In the genomic region with DNA sequence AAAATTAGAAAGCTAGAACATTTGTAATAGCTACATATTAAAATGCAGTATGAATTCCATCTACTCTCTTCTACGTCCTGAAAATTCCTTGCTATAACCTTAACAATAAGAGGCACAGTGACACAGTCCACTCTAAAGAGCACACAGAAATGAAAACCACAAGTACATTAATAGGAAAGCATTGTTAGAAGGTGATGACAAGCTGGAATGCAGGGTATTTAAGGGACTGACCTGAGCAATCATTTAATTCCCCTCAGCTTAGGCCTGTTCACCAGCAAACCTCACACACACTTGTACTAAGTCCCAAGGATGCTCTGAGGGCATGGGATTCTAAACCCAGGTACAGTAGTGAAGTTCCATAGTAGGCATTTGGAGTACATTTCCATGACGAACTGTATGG, we compare ENCODE assay signal across 21 mouse cellular contexts. TPM values are rescaled to one million over a fixed set of nuclear protein-coding genes. Genes with fewer than 3 reads are reported as not detected.
DNase-seq lines count a peak whose midpoint lies in the region; ATAC-seq and TF ChIP-seq lines count a peak whose summit lies in the region.
"Had no signal": no experiment of that assay in that cellular context is flagged by ENCODE, and none has a peak within 500 bp of the region (broad histone marks: within the 10 kb centered on the region; RNA-seq: fewer than 3 reads in every experiment).

No protein-coding gene starts in this region.

- H3K79me2 ChIP-seq in CH12.LX (replicated peaks; ENCODE audit: control insufficient read depth, extremely low read depth, insufficient read depth, poor library complexity, severe bottlenecking), result peaks cover 69% of the 10 kb centered on the region

- dilution Hi-C loops in CH12.LX (cut with MboI; ENCODE audit: extremely low pct_ligation_motif_present, extremely low pct_unique_long_range_greater_than_20kb, low sequenced_read_pairs), result no loop called here

- H3K4me1 ChIP-seq in heart, postnatal 0 days (ENCODE audit: control insufficient read depth, insufficient read depth), result peaks cover 39% of the 10 kb centered on the region
- H3K4me1 ChIP-seq in CH12.LX (ENCODE audit: control insufficient read depth in 1 of 2, insufficient read depth in 2 of 2), result peaks cover 17 to 52% of the 10 kb centered on the region in 2 experiments
- peaks cover 43% of the 10 kb centered on the region for H3K4me1 ChIP-seq in liver, embryonic 13.5 days (replicated peaks)
- peaks cover 27% of the 10 kb centered on the region for H3K4me1 ChIP-seq in forebrain, embryonic 13.5 days
- H3K4me1 ChIP-seq: intestine, embryonic 15.5 days had no signal

- peak overlapping the region; percentile 95 for H3K27ac ChIP-seq in gastrocnemius, adult 2 months
- no peak overlapping the region for H3K27ac ChIP-seq in heart, postnatal 0 days (ENCODE audit: low read depth)
- H3K27ac ChIP-seq in CH12.LX (ENCODE audit: insufficient read depth, low read depth), result no peak overlapping the region
- H3K27ac ChIP-seq in liver, embryonic 13.5 days, result no peak overlapping the region
- no peak overlapping the region for H3K27ac ChIP-seq in forebrain, embryonic 13.5 days
- H3K27ac ChIP-seq: forebrain, embryonic 10.5 days; hindbrain, embryonic 15.5 days; intestine, embryonic 15.5 days; left cerebral cortex, adult 2 months; liver, embryonic 14.5 days; midbrain, embryonic 12.5 days had no signal

- H3K4me3 ChIP-seq in gastrocnemius, adult 2 months, result peak overlapping the region; percentile 83; the same call in 1 of the 2 replicates
- H3K4me3 ChIP-seq in heart, postnatal 0 days (ENCODE audit: low read depth, low read length), result no peak overlapping the region
- peak overlapping the region in 1 of 3 experiments; percentile 91 for H3K4me3 ChIP-seq in CH12.LX (replicated peaks in 1 of 3; ENCODE audit: low read depth in 2 of 3, low read length in 2 of 3, poor library complexity in 1 of 3)
- 0 out of 2 replicates have a peak overlapping the region, but pooled peaks have one; percentile 88 for H3K4me3 ChIP-seq in liver, embryonic 13.5 days (replicated peaks)
- no peak overlapping the region for H3K4me3 ChIP-seq in forebrain, embryonic 13.5 days
- H3K4me3 ChIP-seq: forebrain, embryonic 10.5 days; hindbrain, embryonic 15.5 days; intestine, embryonic 15.5 days; left cerebral cortex, adult 2 months; midbrain, embryonic 12.5 days had no signal

- no peaks in the 10 kb centered on the region for H3K9me3 ChIP-seq in heart, postnatal 0 days (replicated peaks; ENCODE audit: control insufficient read depth, low read length)
- H3K9me3 ChIP-seq in CH12.LX (replicated peaks; ENCODE audit: low read length), result no peaks in the 10 kb centered on the region
- H3K9me3 ChIP-seq in liver, embryonic 13.5 days (replicated peaks), result no peaks in the 10 kb centered on the region
- H3K9me3 ChIP-seq in forebrain, embryonic 13.5 days (replicated peaks), result no peaks in the 10 kb centered on the region
- H3K9me3 ChIP-seq: forebrain, embryonic 10.5 days; hindbrain, embryonic 15.5 days; intestine, embryonic 15.5 days; midbrain, embryonic 12.5 days had no signal

- no peaks in the 10 kb centered on the region for H3K27me3 ChIP-seq in heart, postnatal 0 days (ENCODE audit: control insufficient read depth, insufficient read depth, low read length)
- H3K27me3 ChIP-seq in CH12.LX (replicated peaks), result no peaks in the 10 kb centered on the region
- no peaks in the 10 kb centered on the region for H3K27me3 ChIP-seq in liver, embryonic 13.5 days
- no peaks in the 10 kb centered on the region for H3K27me3 ChIP-seq in forebrain, embryonic 13.5 days
- H3K27me3 ChIP-seq: hindbrain, embryonic 15.5 days; intestine, embryonic 15.5 days; midbrain, embryonic 12.5 days had no signal

- intact Hi-C loops in gastrocnemius, adult 2 months (cut with DNase I), result loop anchor here (5.0 kb wide), 1 partner anchor 55 kb away; no protein-coding TSS in a partner anchor
- intact Hi-C loops in heart, postnatal 36 days (cut with DNase I), result loop anchor here (5.0 kb wide), 1 partner anchor 280 kb away; no protein-coding TSS in a partner anchor

- no peak for TF ChIP-seq POLR2A in CH12.LX (IDR thresholded peaks at IDR 0.05; ENCODE audit: low read depth, low read length)

- WGBS in heart, postnatal 0 days, result 46% methylated on average over 2 of the region's 2 CpGs
- 77% methylated on average over 2 of the region's 2 CpGs for WGBS in liver, embryonic 13.5 days (ENCODE audit: insufficient replicate concordance)
- 85% methylated on average over 2 of the region's 2 CpGs for WGBS in forebrain, embryonic 13.5 days

- no peak for TF ChIP-seq RAD21 in CH12.LX (IDR thresholded peaks at IDR 0.05; ENCODE audit: low read depth, low read length)

- no peak overlapping the region for H3K4me2 ChIP-seq in heart, postnatal 0 days (ENCODE audit: low read depth, low read length)
- H3K4me2 ChIP-seq in CH12.LX (ENCODE audit: insufficient read depth, low read depth, poor library complexity, severe bottlenecking), result peak overlapping the region; percentile 68
- H3K4me2 ChIP-seq in liver, embryonic 13.5 days, result peak overlapping the region; percentile 93
- H3K4me2 ChIP-seq in forebrain, embryonic 13.5 days, result no peak overlapping the region
- H3K4me2 ChIP-seq: hindbrain, embryonic 15.5 days; intestine, embryonic 15.5 days; midbrain, embryonic 12.5 days had no signal

- no peak for TF ChIP-seq CTCF in gastrocnemius, adult 2 months (IDR thresholded peaks at IDR 0.05)
- no peak for TF ChIP-seq CTCF in heart, postnatal 0 days (IDR thresholded peaks at IDR 0.05; ENCODE audit: low read depth)
- no peak for TF ChIP-seq CTCF in CH12.LX (conservative IDR thresholded peaks at IDR 0.05 in 1 of 2, IDR thresholded peaks at IDR 0.05 in 1 of 2; ENCODE audit: low read depth in 2 of 2, low read length in 2 of 2)

- H3K9ac ChIP-seq in heart, postnatal 0 days (replicated peaks; ENCODE audit: low read depth, low read length), result no peak overlapping the region
- peak overlapping the region; percentile 96; the same call in 1 of the 2 replicates for H3K9ac ChIP-seq in CH12.LX (ENCODE audit: insufficient read depth, low read depth)
- H3K9ac ChIP-seq in liver, embryonic 13.5 days, result peak overlapping the region; percentile 94; the same call in 1 of the 2 replicates
- H3K9ac ChIP-seq in forebrain, embryonic 13.5 days, result no peak overlapping the region
- H3K9ac ChIP-seq: hindbrain, embryonic 15.5 days; intestine, embryonic 15.5 days had no signal

- H3K36me3 ChIP-seq in heart, postnatal 0 days (replicated peaks; ENCODE audit: control insufficient read depth, insufficient read depth, low read length), result no peaks in the 10 kb centered on the region
- H3K36me3 ChIP-seq in CH12.LX (replicated peaks in 1 of 2; ENCODE audit: control insufficient read depth in 1 of 2, insufficient read depth in 1 of 2, low read length in 1 of 2), result peaks cover 0 to 32% of the 10 kb centered on the region in 2 experiments
- no peaks in the 10 kb centered on the region for H3K36me3 ChIP-seq in liver, embryonic 13.5 days
- H3K36me3 ChIP-seq in forebrain, embryonic 13.5 days (ENCODE audit: poor library complexity, severe bottlenecking), result no peaks in the 10 kb centered on the region
- H3K36me3 ChIP-seq: forebrain, embryonic 10.5 days; hindbrain, embryonic 15.5 days; intestine, embryonic 15.5 days; midbrain, embryonic 12.5 days had no signal

- DNase-seq in gastrocnemius, adult 2 months, result no peak
- no peak for DNase-seq in gastrocnemius, postnatal 10 days
- DNase-seq in heart, postnatal 0 days (ENCODE audit: low spot score), result peak; percentile 48
- no peak for DNase-seq in heart, postnatal 36 days
- no peak for DNase-seq in CH12.LX (ENCODE audit: extremely low read depth)
- DNase-seq in liver, embryonic 13.5 days, result no peak
- DNase-seq in cerebellum, adult 11 months, result no peak
- DNase-seq: cerebellum, adult 8-10 months; gastrocnemius, postnatal 36 days; layer of hippocampus, adult 9-11 months; left cerebral cortex, postnatal 4 days; lung, postnatal 10 days; retina, postnatal 1 day; right cerebral cortex, postnatal 4 days had no signal

- no peak for TF ChIP-seq EP300 in heart, postnatal 0 days (IDR thresholded peaks at IDR 0.05; ENCODE audit: low read depth)
- TF ChIP-seq EP300 in CH12.LX (IDR thresholded peaks at IDR 0.05; ENCODE audit: low read length), result no peak

- in situ Hi-C loops in CH12.LX (cut with MboI; ENCODE audit: low pct_ligation_motif_present, low pct_unique_long_range_greater_than_20kb, low sequenced_read_pairs), result no loop called here

- ATAC-seq in heart, postnatal 0 days (ENCODE audit: insufficient read depth, low read depth), result no peak
- no peak for ATAC-seq in liver, embryonic 13.5 days (ENCODE audit: low read depth)
- ATAC-seq in forebrain, embryonic 13.5 days, result no peak
- ATAC-seq: intestine, embryonic 15.5 days had no signal

TF ChIP-seq in CH12.LX, 34 proteins besides CTCF, POLR2A, EP300 and RAD21:
- TF ChIP-seq E2F4 (IDR thresholded peaks at IDR 0.05; ENCODE audit: insufficient replicate concordance, low read depth, low read length), result no peak
- TF ChIP-seq ZC3H11A (IDR thresholded peaks at IDR 0.05; ENCODE audit: low read depth, low read length), result no peak
- TF ChIP-seq TCF12 (IDR thresholded peaks at IDR 0.05; ENCODE audit: low read depth, low read length), result no peak
- no peak for TF ChIP-seq NELFE (IDR thresholded peaks at IDR 0.05; ENCODE audit: low read depth, low read length)
- no peak for TF ChIP-seq RCOR1 (conservative IDR thresholded peaks at IDR 0.05; ENCODE audit: low read depth, low read length)

RNA-seq across cellular contexts. Expression of a gene that starts 2.6 kb away (rescaled TPM):
- total RNA-seq in gastrocnemius, adult 2 months (2021), result 10 to 100 TPM; 13.0 to 13.4 TPM
- 10 to 100 TPM in 1 of 2 experiments, 1 to 10 TPM in 1; 9.3 to 10.1 TPM for total RNA-seq in gastrocnemius, postnatal 10 days (2021)
- 11.8 and 12.5 TPM in 2 replicates for total RNA-seq in heart, postnatal 0 days (2014; rRNA removed; ENCODE audit: low replicate concordance)
- 24.3 and 27.4 TPM in 2 replicates for polyA plus RNA-seq in heart, postnatal 0 days (2015; fragmentation: Nextera tagmentation; extraction: Ambion mirVana)
- total RNA-seq in heart, postnatal 36 days (2021), result 1 to 10 TPM; 8.4 to 10.0 TPM
- total RNA-seq in CH12.LX (2012; rRNA removed), result 17.8 and 18.8 TPM in 2 replicates
- 16.6 and 16.9 TPM in 2 replicates for total RNA-seq in CH12.LX (2014; rRNA removed)
- polyA plus RNA-seq in CH12.LX (2012; ENCODE audit: insufficient read length, low read depth), result 28.9 and 33.0 TPM in 2 replicates
- polyA plus RNA-seq in liver, embryonic 13.5 days (2015; fragmentation: Nextera tagmentation; extraction: Ambion mirVana), result 19.2 and 23.0 TPM in 2 replicates
- 39.8 and 41.0 TPM in 2 replicates for polyA plus RNA-seq in forebrain, embryonic 13.5 days (2015; fragmentation: Nextera tagmentation; extraction: Ambion mirVana)

Comparison
In these comparisons a context has a peak if more than half of its experiments do, and no peak if none do; other contexts are left out.
1. H3K4me3 ChIP-seq: peak in gastrocnemius, adult 2 months (single experiment) and liver, embryonic 13.5 days (single experiment); none in heart, postnatal 0 days (single experiment) and forebrain, embryonic 13.5 days (single experiment).
2. H3K4me2 ChIP-seq: peak in CH12.LX (single experiment) and liver, embryonic 13.5 days (single experiment); none in heart, postnatal 0 days (single experiment) and forebrain, embryonic 13.5 days (single experiment).
3. H3K9ac ChIP-seq: peak in CH12.LX (single experiment) and liver, embryonic 13.5 days (single experiment); none in heart, postnatal 0 days (single experiment) and forebrain, embryonic 13.5 days (single experiment).